Mouse (Mus musculus): ENCODE results near the gene Nfkb1. TPM values are rescaled to one million over a fixed set of nuclear protein-coding genes. Genes with fewer than 3 reads are reported as not detected.

Gene Nfkb1
- total and polyA plus RNA-seq, 3 experiments: 271 to 369 (median 346) TPM

DNA sequence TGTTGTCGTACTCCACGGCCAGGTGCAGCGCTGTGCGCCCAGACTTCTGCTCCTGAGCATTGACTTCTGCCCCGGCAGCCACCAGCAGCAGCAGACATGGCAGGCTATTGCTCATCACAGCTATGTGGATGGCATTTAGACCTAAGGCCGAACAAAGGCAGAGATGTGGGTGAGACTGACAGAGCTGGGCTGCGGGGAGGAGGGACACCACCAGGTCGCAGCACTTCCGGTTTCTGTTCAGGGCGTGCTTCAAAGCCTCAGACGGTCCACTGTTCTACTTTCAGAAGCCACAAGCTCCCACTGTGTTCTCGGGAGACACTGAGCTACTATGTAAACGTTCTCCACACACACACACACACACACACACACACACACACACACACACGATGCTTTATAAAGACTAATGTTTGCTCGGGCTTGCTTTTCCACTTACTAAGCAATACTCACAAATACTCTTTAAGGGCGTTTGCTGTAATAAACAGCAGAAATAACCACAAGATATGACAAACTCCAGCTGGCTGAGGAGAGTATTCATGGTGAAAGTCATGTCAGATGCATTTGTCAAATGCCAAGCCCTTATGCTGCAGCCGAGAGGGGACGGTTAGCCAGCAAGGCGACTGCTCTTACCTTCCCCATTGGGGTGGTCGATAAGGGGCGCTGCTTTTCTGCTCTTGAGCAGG lies 97.0 kb downstream of the Nfkb1 start (continued):
- TF ChIP-seq RAD21 (IDR thresholded peaks at IDR 0.05; ENCODE audit: low read depth, low read length) (peak; percentile 2), ZMIZ1 (IDR thresholded peaks at IDR 0.05; ENCODE audit: low read depth, low read length) (0 out of 2 replicates have a peak, but pooled peaks have one; percentile 1), E2F4 (IDR thresholded peaks at IDR 0.05; ENCODE audit: insufficient replicate concordance, low read depth, low read length) (no peak), BHLHE40 (IDR thresholded peaks at IDR 0.05; ENCODE audit: low read depth, low read length) (peak; percentile 47; the same call in 1 of the 2 replicates), POLR2AphosphoS2 (IDR thresholded peaks at IDR 0.05; ENCODE audit: low read depth, low read length) (no peak), MYC (IDR thresholded peaks at IDR 0.05; ENCODE audit: low read depth, low read length) (no peak), EP300 (IDR thresholded peaks at IDR 0.05; ENCODE audit: low read length) (no peak), UBTF (IDR thresholded peaks at IDR 0.05; ENCODE audit: low read depth, low read length) (no peak), POLR2A (IDR thresholded peaks at IDR 0.05; ENCODE audit: low read depth, low read length) (peak; percentile 34; the same call in 1 of the 2 replicates), CHD2 (IDR thresholded peaks at IDR 0.05; ENCODE audit: low read length) (no peak), NRF1 (IDR thresholded peaks at IDR 0.05; ENCODE audit: low read depth, low read length) (no peak), USF1 (IDR thresholded peaks at IDR 0.05; ENCODE audit: low read depth, low read length) (no peak), MEF2A (IDR thresholded peaks at IDR 0.05; ENCODE audit: borderline replicate concordance, low read depth, low read length) (no peak), TBP (conservative IDR thresholded peaks at IDR 0.05; ENCODE audit: low read depth, low read length) (no peak), TCF12 (IDR thresholded peaks at IDR 0.05; ENCODE audit: low read depth, low read length) (no peak)

DNA sequence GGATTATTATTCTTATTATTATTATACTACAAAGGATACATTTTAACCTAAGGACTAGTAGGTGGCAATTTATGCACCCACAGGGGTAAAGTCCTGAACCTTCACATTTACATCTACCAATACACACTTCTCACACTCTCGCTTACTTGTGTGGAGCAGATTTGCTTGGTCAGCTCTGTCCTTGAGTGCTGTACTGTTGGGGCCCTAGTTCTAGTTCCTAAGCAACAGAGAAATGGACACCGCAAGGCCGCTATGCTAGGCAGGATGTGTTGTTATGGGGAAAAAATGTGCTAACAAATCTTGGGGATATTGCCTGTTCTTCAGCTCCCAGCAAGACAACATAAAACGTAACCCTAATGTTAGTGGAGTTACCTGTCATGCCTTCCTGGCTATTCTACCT lies 99.3 kb downstream of the Nfkb1 start:
- Histone ChIP-seq H3K36me3 (replicated peaks in 1 of 2; ENCODE audit: control insufficient read depth in 1 of 2, insufficient read depth in 1 of 2, low read length in 1 of 2) (peaks cover 87 to 100% of the 10 kb centered on the region in 2 experiments), H3K27ac (ENCODE audit: insufficient read depth, low read depth) (no peak overlapping the region), H3K9me3 (replicated peaks; ENCODE audit: low read length) (no peaks in the 10 kb centered on the region), H3K4me2 (ENCODE audit: insufficient read depth, low read depth, poor library complexity, severe bottlenecking) (no peak overlapping the region), H3K4me1 (ENCODE audit: control insufficient read depth in 1 of 2, insufficient read depth in 2 of 2) (peaks cover 10 to 38% of the 10 kb centered on the region in 2 experiments), H3K79me2 (replicated peaks; ENCODE audit: control insufficient read depth, extremely low read depth, insufficient read depth, poor library complexity, severe bottlenecking) (no peaks in the 10 kb centered on the region), H3K27me3 (replicated peaks) (no peaks in the 10 kb centered on the region), H3K4me3 (replicated peaks in 1 of 3; ENCODE audit: low read depth in 2 of 3, low read length in 2 of 3, poor library complexity in 1 of 3) (no peak overlapping the region), H3K9ac (ENCODE audit: insufficient read depth, low read depth) (no peak overlapping the region)
- TF ChIP-seq RAD21 (IDR thresholded peaks at IDR 0.05; ENCODE audit: low read depth, low read length): no peak
- no peak for TF ChIP-seq NRF1 (IDR thresholded peaks at IDR 0.05; ENCODE audit: low read depth, low read length)
- TF ChIP-seq CTCF (conservative IDR thresholded peaks at IDR 0.05 in 1 of 2, IDR thresholded peaks at IDR 0.05 in 1 of 2; ENCODE audit: low read depth in 2 of 2, low read length in 2 of 2): no peak
- no peak for TF ChIP-seq RCOR1 (conservative IDR thresholded peaks at IDR 0.05; ENCODE audit: low read depth, low read length)
- dilution Hi-C loops (cut with MboI; ENCODE audit: extremely low pct_ligation_motif_present, extremely low pct_unique_long_range_greater_than_20kb, low sequenced_read_pairs): no loop called here
- no peak for DNase-seq (ENCODE audit: extremely low read depth)
- in situ Hi-C loops (cut with MboI; ENCODE audit: low pct_ligation_motif_present, low pct_unique_long_range_greater_than_20kb, low sequenced_read_pairs): no loop called here

DNA sequence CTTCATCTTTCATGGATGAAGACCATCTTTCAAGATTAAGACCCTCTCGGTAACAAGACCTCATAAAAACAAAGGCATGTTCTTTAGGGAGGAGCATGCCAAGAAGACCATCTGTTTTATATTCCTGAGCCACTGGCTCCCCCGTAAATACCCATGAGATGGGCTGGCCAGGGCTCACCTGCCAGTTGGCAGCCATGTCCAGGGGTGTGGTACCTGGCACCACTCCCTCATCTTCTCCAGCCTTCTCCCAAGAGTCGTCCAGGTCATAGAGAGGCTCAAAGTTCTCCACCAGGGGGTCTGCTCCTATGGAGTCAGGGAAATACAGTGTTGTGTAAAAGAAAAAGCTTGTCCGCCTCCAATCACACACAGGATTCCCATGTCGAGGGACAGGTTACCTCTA lies 100.0 kb downstream of the Nfkb1 start:
- H3K27me3 ChIP-seq (replicated peaks): no peaks in the 10 kb centered on the region
- no peak overlapping the region for H3K4me3 ChIP-seq (replicated peaks in 1 of 3; ENCODE audit: low read depth in 2 of 3, low read length in 2 of 3, poor library complexity in 1 of 3)
- dilution Hi-C loops (cut with MboI; ENCODE audit: extremely low pct_ligation_motif_present, extremely low pct_unique_long_range_greater_than_20kb, low sequenced_read_pairs): no loop called here
- no peak overlapping the region for H3K9ac ChIP-seq (ENCODE audit: insufficient read depth, low read depth)
- H3K4me2 ChIP-seq (ENCODE audit: insufficient read depth, low read depth, poor library complexity, severe bottlenecking): no peak overlapping the region
- no peaks in the 10 kb centered on the region for H3K79me2 ChIP-seq (replicated peaks; ENCODE audit: control insufficient read depth, extremely low read depth, insufficient read depth, poor library complexity, severe bottlenecking)
- no peaks in the 10 kb centered on the region for H3K9me3 ChIP-seq (replicated peaks; ENCODE audit: low read length)
- no peak for DNase-seq (ENCODE audit: extremely low read depth)
- peaks cover 12 to 38% of the 10 kb centered on the region in 2 experiments for H3K4me1 ChIP-seq (ENCODE audit: control insufficient read depth in 1 of 2, insufficient read depth in 2 of 2)
- TF ChIP-seq NELFE (IDR thresholded peaks at IDR 0.05; ENCODE audit: low read depth, low read length): no peak
- no peak for TF ChIP-seq ZMIZ1 (IDR thresholded peaks at IDR 0.05; ENCODE audit: low read depth, low read length)
- TF ChIP-seq MAFK (IDR thresholded peaks at IDR 0.05; ENCODE audit: insufficient replicate concordance, low read length): no peak
- no peak for TF ChIP-seq SMC3 (IDR thresholded peaks at IDR 0.05; ENCODE audit: low read depth, low read length)
- no peak for TF ChIP-seq ELF1 (IDR thresholded peaks at IDR 0.05; ENCODE audit: low read depth, low read length)
- TF ChIP-seq MEF2A (IDR thresholded peaks at IDR 0.05; ENCODE audit: borderline replicate concordance, low read depth, low read length): no peak
- no peak for TF ChIP-seq SIN3A (IDR thresholded peaks at IDR 0.05; ENCODE audit: low read length)
- TF ChIP-seq ZKSCAN1 (IDR thresholded peaks at IDR 0.05; ENCODE audit: borderline replicate concordance, low read depth, low read length): no peak
- no peak for TF ChIP-seq USF1 (IDR thresholded peaks at IDR 0.05; ENCODE audit: low read depth, low read length)
- TF ChIP-seq MXI1 (IDR thresholded peaks at IDR 0.05; ENCODE audit: low read depth, low read length): no peak
- TF ChIP-seq ZNF384 (IDR thresholded peaks at IDR 0.05; ENCODE audit: low read depth, low read length): no peak
- TF ChIP-seq RCOR1 (conservative IDR thresholded peaks at IDR 0.05; ENCODE audit: low read depth, low read length): no peak
- no peak for TF ChIP-seq JUN (IDR thresholded peaks at IDR 0.05; ENCODE audit: insufficient read depth, low read depth, low read length)
- TF ChIP-seq POLR2AphosphoS2 (IDR thresholded peaks at IDR 0.05; ENCODE audit: low read depth, low read length): no peak
- no peak for TF ChIP-seq KAT2A (IDR thresholded peaks at IDR 0.05; ENCODE audit: insufficient replicate concordance, low read length)
- no peak for TF ChIP-seq IRF4 (IDR thresholded peaks at IDR 0.05; ENCODE audit: low read depth, low read length)
- TF ChIP-seq ETS1 (conservative IDR thresholded peaks at IDR 0.05; ENCODE audit: low read depth, low read length): no peak
- H3K36me3 ChIP-seq (replicated peaks in 1 of 2; ENCODE audit: control insufficient read depth in 1 of 2, insufficient read depth in 1 of 2, low read length in 1 of 2): peaks cover 87 to 100% of the 10 kb centered on the region in 2 experiments
- H3K27ac ChIP-seq (ENCODE audit: insufficient read depth, low read depth): no peak overlapping the region
- in situ Hi-C loops (cut with MboI; ENCODE audit: low pct_ligation_motif_present, low pct_unique_long_range_greater_than_20kb, low sequenced_read_pairs): no loop called here

All from CH12.LX (cell line).